Mouse (Mus musculus): ENCODE data around the gene Qprt.

The Qprt gene

GRCm38 (mm10) chr7:127121911-127122270, at the start of gene Qprt:
Qprt (minus strand) TSS chr7:127122226.
- no peak for DNase-seq

- DNase-seq: no peak
Observed at GRCm38 (mm10) chr7:127166501-127166900, 44.5 kb upstream of the Qprt start.

- DNase-seq: no peak
Observed at GRCm38 (mm10) chr7:127165607-127166493, 43.8 kb upstream of the Qprt start.

- DNase-seq: no peak
Observed at GRCm38 (mm10) chr7:127164002-127164401, 42.0 kb upstream of the Qprt start.

GRCm38 (mm10) chr7:127162546-127162945, 40.5 kb upstream of the Qprt start:
- peak; percentile 14 for DNase-seq

- DNase-seq: no peak
Observed at GRCm38 (mm10) chr7:127157548-127157947, 35.5 kb upstream of the Qprt start.

GRCm38 (mm10) chr7:127153477-127153876, 31.5 kb upstream of the Qprt start:
- DNase-seq: no peak

GRCm38 (mm10) chr7:127152464-127152863, 30.4 kb upstream of the Qprt start:
- DNase-seq: no peak

- DNase-seq: peak; percentile 40
Observed at GRCm38 (mm10) chr7:127147901-127148300, 25.9 kb upstream of the Qprt start.

GRCm38 (mm10) chr7:127146267-127146603, 24.2 kb upstream of the Qprt start:
- no peak for DNase-seq

- no peak for DNase-seq
Observed at GRCm38 (mm10) chr7:127145387-127146266, 23.6 kb upstream of the Qprt start.

- DNase-seq: no peak
Observed at GRCm38 (mm10) chr7:127144412-127144811, 22.4 kb upstream of the Qprt start.

GRCm38 (mm10) chr7:127142666-127143065, 20.6 kb upstream of the Qprt start:
- DNase-seq: no peak

GRCm38 (mm10) chr7:127142214-127142613, 20.2 kb upstream of the Qprt start:
- DNase-seq: no peak

- no peak for DNase-seq
Observed at GRCm38 (mm10) chr7:127140623-127141404, 18.8 kb upstream of the Qprt start.

GRCm38 (mm10) chr7:127139562-127139961, 17.5 kb upstream of the Qprt start:
- no peak for DNase-seq

GRCm38 (mm10) chr7:127139100-127139499, 17.1 kb upstream of the Qprt start:
- DNase-seq: no peak

GRCm38 (mm10) chr7:127137262-127138017, 15.4 kb upstream of the Qprt start, which contains the start of gene Spn:
Spn (minus strand) TSS chr7:127137823.
- DNase-seq: no peak

- no peak for DNase-seq
Observed at GRCm38 (mm10) chr7:127136181-127137071, 14.4 kb upstream of the Qprt start.

- DNase-seq: no peak
Observed at GRCm38 (mm10) chr7:127134821-127135447, 12.9 kb upstream of the Qprt start.

- DNase-seq: no peak
Observed at GRCm38 (mm10) chr7:127133125-127133524, 11.1 kb upstream of the Qprt start.
